Mouse (Mus musculus): Measurements from ENCODE around the gene Tmem211. TPM values are rescaled to one million over a fixed set of nuclear protein-coding genes. Genes with fewer than 3 reads are reported as not detected.

The Tmem211 gene
- polyA plus RNA-seq, 1 experiment = not detected

DNA sequence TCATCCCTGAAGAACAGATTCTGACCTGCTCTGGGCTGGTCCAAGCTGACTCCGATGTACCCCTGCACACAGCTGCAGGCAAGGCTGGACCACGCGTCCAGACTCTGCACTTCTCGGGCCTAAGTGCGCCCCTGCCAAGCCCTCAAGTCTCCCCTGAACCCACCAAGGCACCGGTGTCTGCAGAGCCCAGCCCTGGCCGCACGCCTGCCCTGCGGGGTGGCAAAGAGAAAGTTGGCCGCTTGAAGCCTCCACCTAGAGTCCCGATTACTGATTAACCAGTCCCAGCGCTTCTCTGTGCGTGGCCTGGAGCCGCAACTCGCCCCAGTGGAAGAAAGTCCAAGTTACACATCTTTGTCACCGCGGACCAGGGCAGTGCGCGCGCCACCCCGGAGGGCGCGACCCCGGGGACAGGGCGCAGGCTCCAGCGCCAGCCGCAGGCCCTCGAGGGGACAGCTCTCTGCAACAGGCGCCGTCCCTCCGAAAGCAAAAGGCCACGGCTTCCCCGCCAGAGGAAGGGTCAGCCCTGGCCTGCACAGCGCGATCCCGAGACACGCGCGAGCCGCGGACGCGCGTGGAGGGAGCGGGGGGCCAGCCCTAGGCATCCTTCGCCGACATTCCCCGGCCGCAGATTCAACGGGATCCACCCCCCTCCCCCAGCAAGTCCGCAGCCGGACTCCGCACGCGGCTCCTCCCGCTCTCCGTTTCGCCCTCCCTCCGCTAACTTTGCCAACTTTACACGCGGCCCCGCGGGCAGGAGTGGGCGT, 6.1 kb upstream of the Tmem211 start:
- TF ChIP-seq MYOG (IDR thresholded peaks at IDR 0.05; ENCODE audit: control insufficient read depth, extremely low read depth, insufficient read length) = no peak
- TF ChIP-seq USF1 (IDR thresholded peaks at IDR 0.05; ENCODE audit: low read depth) = no peak
- no peak for TF ChIP-seq CEBPB (IDR thresholded peaks at IDR 0.05; ENCODE audit: low read depth)
- TF ChIP-seq CTCF (IDR thresholded peaks at IDR 0.05; ENCODE audit: control insufficient read depth, insufficient read depth, insufficient read length) = no peak
- no peak for TF ChIP-seq MYOD1 (IDR thresholded peaks at IDR 0.05; ENCODE audit: control insufficient read depth, insufficient read length, low read depth)
- TF ChIP-seq FOSL1 (IDR thresholded peaks at IDR 0.05; ENCODE audit: insufficient read depth, low read length, poor library complexity, severe bottlenecking) = no peak
- no peak for TF ChIP-seq MAX (IDR thresholded peaks at IDR 0.05)
- Histone ChIP-seq H3K4me3 (ENCODE audit: insufficient read depth, poor library complexity, severe bottlenecking) (peak overlapping the region; percentile 29), H3ac (ENCODE audit: control insufficient read depth, insufficient read length, low read depth) (no peak overlapping the region), H3K79me3 (ENCODE audit: low read depth) (no peaks in the 10 kb centered on the region), H3K79me2 (ENCODE audit: control insufficient read depth, insufficient read depth) (no peaks in the 10 kb centered on the region), H3K27me3 (ENCODE audit: control insufficient read depth, insufficient read depth, insufficient read length) (no peaks in the 10 kb centered on the region), H3K36me3 (ENCODE audit: control insufficient read depth, insufficient read depth) (no peaks in the 10 kb centered on the region)

DNA sequence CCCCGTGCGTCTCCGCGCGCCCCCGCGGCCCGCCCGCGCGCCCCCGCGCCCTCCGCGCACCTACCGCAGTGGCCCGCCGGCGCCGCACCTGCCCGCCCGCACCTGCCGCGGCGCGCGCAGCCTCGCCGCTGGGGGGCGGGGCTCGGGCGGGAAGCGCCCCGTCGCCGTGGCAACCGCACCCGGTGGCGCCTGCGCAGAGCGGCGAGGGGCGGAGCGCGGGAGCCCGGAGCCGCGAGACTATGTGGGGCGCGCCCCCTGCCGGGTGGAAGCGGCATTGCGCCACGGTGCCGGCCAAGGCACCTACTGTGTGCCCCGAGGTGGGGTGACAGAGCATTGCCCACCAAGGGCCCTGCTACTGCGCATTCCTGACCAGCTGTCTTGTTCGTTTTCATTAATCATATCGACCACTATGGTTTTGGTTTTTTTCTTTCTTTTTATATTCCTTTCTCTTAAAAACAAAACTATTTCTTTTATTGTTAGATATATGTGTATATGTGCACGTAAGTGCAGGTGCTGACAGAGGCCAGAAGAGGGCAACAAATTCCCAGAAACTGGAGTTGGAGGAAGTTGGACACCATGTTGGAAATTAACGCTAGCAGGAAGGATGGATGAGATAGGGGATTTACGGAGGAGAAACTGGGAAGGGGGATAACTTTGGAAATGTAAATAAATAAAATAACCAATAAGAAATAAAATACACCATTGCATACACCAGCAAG, 5.4 kb upstream of the Tmem211 start, which contains the start of gene 2900026A02Rik:
Gene 2900026A02Rik, minus strand, starts transcription at position 90 of the 719 bp plus-strand sequence.
- no peaks in the 10 kb centered on the region for H3K79me2 ChIP-seq (ENCODE audit: control insufficient read depth, insufficient read depth)
- no peaks in the 10 kb centered on the region for H3K36me3 ChIP-seq (ENCODE audit: control insufficient read depth, insufficient read depth)
- H3K79me3 ChIP-seq (ENCODE audit: low read depth) = no peaks in the 10 kb centered on the region
- peak within 1 kb of the TSS; percentile 29 for H3K4me3 ChIP-seq (ENCODE audit: insufficient read depth, poor library complexity, severe bottlenecking)
- no peak for TF ChIP-seq MYOG (IDR thresholded peaks at IDR 0.05; ENCODE audit: control insufficient read depth, extremely low read depth, insufficient read length)
- TF ChIP-seq FOSL1 (IDR thresholded peaks at IDR 0.05; ENCODE audit: insufficient read depth, low read length, poor library complexity, severe bottlenecking) = no peak
- no peak for TF ChIP-seq USF1 (IDR thresholded peaks at IDR 0.05; ENCODE audit: low read depth)
- no peak for TF ChIP-seq MYOD1 (IDR thresholded peaks at IDR 0.05; ENCODE audit: control insufficient read depth, insufficient read length, low read depth)
- peak; percentile 98 for TF ChIP-seq CTCF (IDR thresholded peaks at IDR 0.05; ENCODE audit: control insufficient read depth, insufficient read depth, insufficient read length)
- TF ChIP-seq CEBPB (IDR thresholded peaks at IDR 0.05; ENCODE audit: low read depth) = no peak
- H3K27me3 ChIP-seq (ENCODE audit: control insufficient read depth, insufficient read depth, insufficient read length) = no peaks in the 10 kb centered on the region
- H3ac ChIP-seq (ENCODE audit: control insufficient read depth, insufficient read length, low read depth) = no peak within 1 kb of the TSS

DNA sequence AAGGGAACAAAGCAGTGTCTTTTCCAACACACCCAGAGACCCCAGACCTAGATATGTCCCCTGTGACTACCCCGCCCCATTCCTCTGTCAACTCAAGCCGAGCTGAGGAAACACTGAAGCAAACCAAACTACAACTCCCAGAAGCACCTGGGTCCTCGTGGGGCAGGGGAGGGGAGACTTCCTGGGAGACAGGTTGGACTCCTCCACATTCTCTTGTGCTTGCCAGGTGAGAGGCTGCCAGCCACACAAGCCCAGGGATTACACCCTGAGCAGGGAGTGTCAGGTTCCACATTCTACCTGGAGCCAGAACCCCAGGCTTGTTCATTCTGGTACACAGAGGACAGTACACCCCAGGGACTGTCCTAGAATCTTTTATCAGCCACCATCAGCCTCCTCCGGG, 2.8 kb upstream of the Tmem211 start:
- Histone ChIP-seq H3K27me3 (ENCODE audit: control insufficient read depth, insufficient read depth, insufficient read length) (no peaks in the 10 kb centered on the region), H3K36me3 (ENCODE audit: control insufficient read depth, insufficient read depth) (no peaks in the 10 kb centered on the region), H3K4me3 (ENCODE audit: insufficient read depth, poor library complexity, severe bottlenecking) (no peak overlapping the region), H3ac (ENCODE audit: control insufficient read depth, insufficient read length, low read depth) (no peak overlapping the region), H3K79me3 (ENCODE audit: low read depth) (no peaks in the 10 kb centered on the region), H3K79me2 (ENCODE audit: control insufficient read depth, insufficient read depth) (no peaks in the 10 kb centered on the region)
- TF ChIP-seq CEBPB (IDR thresholded peaks at IDR 0.05; ENCODE audit: low read depth) = no peak
- TF ChIP-seq CTCF (IDR thresholded peaks at IDR 0.05; ENCODE audit: control insufficient read depth, insufficient read depth, insufficient read length) = no peak
- TF ChIP-seq MYOD1 (IDR thresholded peaks at IDR 0.05; ENCODE audit: control insufficient read depth, insufficient read length, low read depth) = no peak
- TF ChIP-seq MAX (IDR thresholded peaks at IDR 0.05) = no peak
- TF ChIP-seq USF1 (IDR thresholded peaks at IDR 0.05; ENCODE audit: low read depth) = no peak
- TF ChIP-seq FOSL1 (IDR thresholded peaks at IDR 0.05; ENCODE audit: insufficient read depth, low read length, poor library complexity, severe bottlenecking) = no peak
- no peak for TF ChIP-seq MYOG (IDR thresholded peaks at IDR 0.05; ENCODE audit: control insufficient read depth, extremely low read depth, insufficient read length)

- Histone ChIP-seq H3K79me2 (ENCODE audit: control insufficient read depth, insufficient read depth) (no peaks in the 10 kb centered on the region), H3ac (ENCODE audit: control insufficient read depth, insufficient read length, low read depth) (no peak overlapping the region), H3K79me3 (ENCODE audit: low read depth) (no peaks in the 10 kb centered on the region), H3K4me3 (ENCODE audit: insufficient read depth, poor library complexity, severe bottlenecking) (no peak overlapping the region), H3K27me3 (ENCODE audit: control insufficient read depth, insufficient read depth, insufficient read length) (no peaks in the 10 kb centered on the region), H3K36me3 (ENCODE audit: control insufficient read depth, insufficient read depth) (no peaks in the 10 kb centered on the region)
- no peak for TF ChIP-seq MYOG (IDR thresholded peaks at IDR 0.05; ENCODE audit: control insufficient read depth, extremely low read depth, insufficient read length)
- no peak for TF ChIP-seq MAX (IDR thresholded peaks at IDR 0.05)
- TF ChIP-seq MYOD1 (IDR thresholded peaks at IDR 0.05; ENCODE audit: control insufficient read depth, insufficient read length, low read depth) = no peak
- TF ChIP-seq CTCF (IDR thresholded peaks at IDR 0.05; ENCODE audit: control insufficient read depth, insufficient read depth, insufficient read length) = no peak
- TF ChIP-seq FOSL1 (IDR thresholded peaks at IDR 0.05; ENCODE audit: insufficient read depth, low read length, poor library complexity, severe bottlenecking) = no peak
- TF ChIP-seq USF1 (IDR thresholded peaks at IDR 0.05; ENCODE audit: low read depth) = no peak
- no peak for TF ChIP-seq CEBPB (IDR thresholded peaks at IDR 0.05; ENCODE audit: low read depth)
Measured at GRCm38 (mm10) chr5:113225271-113225670, 1.4 kb upstream of the Tmem211 start.

DNA sequence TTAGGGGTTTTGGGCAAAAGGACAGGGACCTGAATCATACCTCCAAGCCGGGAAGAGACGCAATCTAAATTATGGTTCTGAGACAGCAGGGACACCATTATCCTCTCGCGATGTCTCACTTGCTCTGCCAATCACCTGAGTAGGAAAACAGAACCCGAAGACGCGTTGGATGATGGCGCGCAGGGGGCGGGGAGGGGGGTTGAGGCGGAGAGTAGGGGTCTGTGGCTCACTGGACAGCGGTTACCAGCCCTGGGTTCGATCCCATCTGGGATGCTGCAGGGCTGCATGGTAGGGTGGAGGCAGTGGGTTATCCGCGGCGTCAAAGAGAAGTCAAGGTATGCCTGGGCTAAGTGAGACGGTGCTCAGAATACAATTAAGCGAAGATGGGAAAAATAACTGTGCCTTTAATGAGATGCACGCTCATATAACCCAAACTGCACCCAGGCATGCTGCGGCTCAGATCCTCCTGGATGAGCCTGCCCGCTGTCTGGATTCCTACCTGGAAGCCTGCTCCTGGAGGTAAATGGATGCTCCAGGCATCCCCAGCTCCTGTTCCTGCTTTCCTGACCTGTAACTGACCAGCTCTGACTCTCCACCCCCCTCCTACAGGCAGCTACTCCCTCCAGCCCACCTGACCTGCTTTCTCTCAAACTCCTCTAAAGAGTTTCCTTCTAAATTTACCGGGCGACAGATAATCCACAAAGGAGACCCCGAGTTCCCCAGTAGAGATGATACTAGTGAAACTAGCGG, 848 bp upstream of the Tmem211 start:
- no peak for TF ChIP-seq CEBPB (IDR thresholded peaks at IDR 0.05; ENCODE audit: low read depth)
- no peak for TF ChIP-seq MAX (IDR thresholded peaks at IDR 0.05)
- no peak for TF ChIP-seq FOSL1 (IDR thresholded peaks at IDR 0.05; ENCODE audit: insufficient read depth, low read length, poor library complexity, severe bottlenecking)
- no peak for TF ChIP-seq MYOG (IDR thresholded peaks at IDR 0.05; ENCODE audit: control insufficient read depth, extremely low read depth, insufficient read length)
- no peak for TF ChIP-seq CTCF (IDR thresholded peaks at IDR 0.05; ENCODE audit: control insufficient read depth, insufficient read depth, insufficient read length)
- TF ChIP-seq MYOD1 (IDR thresholded peaks at IDR 0.05; ENCODE audit: control insufficient read depth, insufficient read length, low read depth) = no peak
- H3K4me3 ChIP-seq (ENCODE audit: insufficient read depth, poor library complexity, severe bottlenecking) = no peak overlapping the region
- no peaks in the 10 kb centered on the region for H3K27me3 ChIP-seq (ENCODE audit: control insufficient read depth, insufficient read depth, insufficient read length)
- H3ac ChIP-seq (ENCODE audit: control insufficient read depth, insufficient read length, low read depth) = no peak overlapping the region
- H3K36me3 ChIP-seq (ENCODE audit: control insufficient read depth, insufficient read depth) = no peaks in the 10 kb centered on the region
- H3K79me3 ChIP-seq (ENCODE audit: low read depth) = no peaks in the 10 kb centered on the region
- H3K79me2 ChIP-seq (ENCODE audit: control insufficient read depth, insufficient read depth) = no peaks in the 10 kb centered on the region

All from C2C12 (cell line).